Mouse (Mus musculus): ENCODE results near the gene Olfr521. TPM values are rescaled to one million over a fixed set of nuclear protein-coding genes. Genes with fewer than 3 reads are reported as not detected.
"Not testable (repeated sequence)": the region's sequence is repeated elsewhere in the genome, so short reads cannot be mapped to it uniquely, and the experiment has no call there.

Gene Olfr521
- polyA plus RNA-seq (2015; fragmentation: Nextera tagmentation; extraction: Ambion mirVana) = not detected in 2 replicates

DNA sequence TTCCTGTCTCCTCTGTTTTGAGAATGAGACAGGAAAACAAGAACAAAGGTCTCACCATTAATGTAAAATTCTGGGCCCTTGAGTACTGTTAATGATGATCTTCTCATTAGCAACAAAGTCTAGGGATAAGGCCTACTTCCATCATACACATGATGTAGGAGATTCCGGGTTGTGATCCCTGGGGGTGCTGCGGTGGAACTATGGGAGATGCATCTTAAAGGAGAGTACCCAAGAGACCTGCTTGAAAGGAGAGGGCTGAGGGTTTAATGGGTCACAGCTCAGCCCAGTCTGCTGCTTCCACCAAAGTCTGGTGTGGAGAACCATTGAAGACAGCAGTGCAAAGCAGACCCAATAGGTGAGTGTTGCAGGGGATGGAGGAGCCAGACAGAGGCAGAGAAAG, at the start of gene Olfr521:
Olfr521 (plus strand) TSS at position 301 of the 400 bp plus-strand sequence.
- no peaks in the 10 kb centered on the region for H3K27me3 ChIP-seq (replicated peaks)
- H3K9me3 ChIP-seq = peaks cover 25% of the 10 kb centered on the region
- no peak within 1 kb of the TSS for H3K4me3 ChIP-seq
- H3K27ac ChIP-seq (replicated peaks) = no peak within 1 kb of the TSS
- 84% methylated on average over 2 of the region's 2 CpGs for WGBS
- H3K36me3 ChIP-seq = no peaks in the 10 kb centered on the region
- H3K4me2 ChIP-seq = no peak within 1 kb of the TSS
- no peak for ATAC-seq (ENCODE audit: extremely low read depth, insufficient number of reproducible peaks, low FRiP score, low TSS enrichment)
- no peaks in the 10 kb centered on the region for H3K4me1 ChIP-seq
- no peak within 1 kb of the TSS for H3K9ac ChIP-seq

DNA sequence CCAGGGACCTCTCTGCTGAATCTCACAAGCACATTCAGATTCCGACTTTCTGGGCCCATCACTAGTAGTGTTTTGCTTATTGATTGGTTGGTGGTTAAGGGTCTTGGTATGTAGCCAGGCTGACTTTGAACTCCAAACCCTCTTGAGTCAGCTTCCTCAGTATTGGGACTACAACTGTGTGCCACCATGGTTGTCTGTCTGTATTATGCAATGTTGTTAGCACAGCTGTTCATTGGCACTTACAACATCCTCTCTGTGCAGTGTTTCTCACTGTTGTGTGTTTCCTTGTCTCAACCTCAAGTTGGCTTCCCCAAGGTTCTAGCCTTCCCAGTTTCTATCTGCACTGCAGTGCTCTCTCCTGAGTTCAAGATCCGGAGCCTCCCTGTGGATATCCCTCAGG, 46.8 kb upstream of the Olfr521 start:
- Histone ChIP-seq H3K27me3 (replicated peaks) (peaks cover 6% of the 10 kb centered on the region), H3K9ac (no peak overlapping the region), H3K9me3 (no peaks in the 10 kb centered on the region), H3K27ac (replicated peaks) (no peak overlapping the region), H3K36me3 (no peaks in the 10 kb centered on the region), H3K4me3 (no peak overlapping the region), H3K4me2 (no peak overlapping the region), H3K4me1 (no peaks in the 10 kb centered on the region)
- no peak for ATAC-seq (ENCODE audit: extremely low read depth, insufficient number of reproducible peaks, low FRiP score, low TSS enrichment)
- WGBS = 80% methylated on average over 2 of the region's 2 CpGs

DNA sequence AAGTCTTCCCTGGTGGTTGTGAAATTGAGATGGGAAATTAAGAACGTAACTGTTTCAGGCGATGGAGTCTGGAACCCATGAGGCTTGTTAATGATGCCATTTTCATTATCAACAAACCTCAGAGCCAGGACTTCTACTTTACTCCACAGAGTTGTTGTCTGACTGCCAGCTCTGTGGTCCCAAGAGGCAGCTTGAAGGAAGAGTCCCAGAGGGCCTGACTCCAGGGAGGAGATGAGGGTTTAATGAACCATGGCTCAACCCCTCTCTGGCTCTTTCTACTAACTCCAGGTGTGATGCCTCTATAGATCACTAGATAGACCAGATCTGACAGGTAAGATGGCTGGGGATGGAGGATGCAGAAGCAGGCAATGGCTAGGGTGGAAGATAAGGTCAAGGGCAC, 33.3 kb upstream of the Olfr521 start, which contains the start of gene Olfr520:
Olfr520 (plus strand) TSS at position 301 of the 400 bp plus-strand sequence.
- no peak within 1 kb of the TSS for H3K27ac ChIP-seq (replicated peaks)
- H3K4me1 ChIP-seq = peaks cover 6% of the 10 kb centered on the region; the same call in 1 of the 2 replicates
- no peaks in the 10 kb centered on the region for H3K27me3 ChIP-seq (replicated peaks)
- no peak within 1 kb of the TSS for H3K9ac ChIP-seq
- no peak within 1 kb of the TSS for H3K4me3 ChIP-seq
- peaks cover 7% of the 10 kb centered on the region; the same call in 1 of the 2 replicates for H3K9me3 ChIP-seq
- 88% methylated on average over 2 of the region's 2 CpGs for WGBS
- ATAC-seq (ENCODE audit: extremely low read depth, insufficient number of reproducible peaks, low FRiP score, low TSS enrichment) = no peak
- H3K36me3 ChIP-seq = no peaks in the 10 kb centered on the region
- no peak within 1 kb of the TSS for H3K4me2 ChIP-seq

- no peaks in the 10 kb centered on the region for H3K36me3 ChIP-seq
- H3K4me3 ChIP-seq = no peak overlapping the region
- H3K27me3 ChIP-seq (replicated peaks) = no peaks in the 10 kb centered on the region
- ATAC-seq (ENCODE audit: extremely low read depth, insufficient number of reproducible peaks, low FRiP score, low TSS enrichment) = no peak
- no peak overlapping the region for H3K4me2 ChIP-seq
- peaks cover 6% of the 10 kb centered on the region; the same call in 1 of the 2 replicates for H3K4me1 ChIP-seq
- 55% methylated on average over 2 of the region's 2 CpGs for WGBS
- no peak overlapping the region for H3K9ac ChIP-seq
- no peak overlapping the region for H3K27ac ChIP-seq (replicated peaks)
- H3K9me3 ChIP-seq = no peaks in the 10 kb centered on the region
These were observed 28.7 kb upstream of the Olfr521 start for GRCm38 (mm10) chr7:99734612-99735011.

DNA sequence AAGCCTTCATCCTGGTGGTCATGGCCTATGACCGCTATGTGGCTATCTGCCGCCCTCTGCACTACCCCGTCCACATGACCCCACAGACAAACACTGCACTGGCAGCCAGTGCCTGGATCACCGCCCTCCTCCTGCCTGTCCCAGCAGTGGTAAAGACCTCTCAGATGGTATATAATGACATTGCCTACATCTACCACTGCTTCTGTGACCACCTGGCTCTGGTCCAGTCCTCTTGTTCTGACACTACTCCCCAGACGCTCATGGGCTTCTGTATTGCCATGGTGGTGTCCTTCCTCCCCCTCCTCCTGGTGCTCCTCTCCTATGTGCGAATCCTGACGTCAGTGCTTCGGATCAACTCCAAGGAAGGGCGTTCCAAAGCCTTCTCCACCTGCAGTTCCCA, 27.8 kb upstream of the Olfr521 start:
- ATAC-seq (ENCODE audit: extremely low read depth, insufficient number of reproducible peaks, low FRiP score, low TSS enrichment); H3K4me1 ChIP-seq; H3K36me3 ChIP-seq; H3K4me2 ChIP-seq; H3K9me3 ChIP-seq; H3K4me3 ChIP-seq; H3K9ac ChIP-seq; H3K27ac ChIP-seq (replicated peaks); H3K27me3 ChIP-seq (replicated peaks): not testable (repeated sequence)
- WGBS = 93% methylated on average over 9 of the region's 9 CpGs

- no peaks in the 10 kb centered on the region for H3K36me3 ChIP-seq
- ATAC-seq (ENCODE audit: extremely low read depth, insufficient number of reproducible peaks, low FRiP score, low TSS enrichment) = no peak
- H3K9me3 ChIP-seq = no peaks in the 10 kb centered on the region
- H3K4me1 ChIP-seq = peaks cover 5% of the 10 kb centered on the region; the same call in 1 of the 2 replicates
- no peak overlapping the region for H3K27ac ChIP-seq (replicated peaks)
- no peak overlapping the region for H3K4me2 ChIP-seq
- H3K9ac ChIP-seq = no peak overlapping the region
- H3K4me3 ChIP-seq = no peak overlapping the region
- WGBS = 56% methylated on average over 9 of the region's 9 CpGs
- H3K27me3 ChIP-seq (replicated peaks) = no peaks in the 10 kb centered on the region
These were observed 24.0 kb upstream of the Olfr521 start for GRCm38 (mm10) chr7:99739276-99739675.

GRCm38 (mm10) chr7:99781385-99781784, 18.1 kb downstream of the Olfr521 start:
- H3K36me3 ChIP-seq = no peaks in the 10 kb centered on the region
- H3K9me3 ChIP-seq = no peaks in the 10 kb centered on the region
- 61% methylated on average over 5 of the region's 5 CpGs for WGBS
- no peak overlapping the region for H3K9ac ChIP-seq
- no peak for ATAC-seq (ENCODE audit: extremely low read depth, insufficient number of reproducible peaks, low FRiP score, low TSS enrichment)
- H3K27ac ChIP-seq (replicated peaks) = no peak overlapping the region
- no peak overlapping the region for H3K4me3 ChIP-seq
- no peaks in the 10 kb centered on the region for H3K4me1 ChIP-seq
- no peaks in the 10 kb centered on the region; the same call in 1 of the 2 replicates for H3K27me3 ChIP-seq (replicated peaks)
- H3K4me2 ChIP-seq = no peak overlapping the region

DNA sequence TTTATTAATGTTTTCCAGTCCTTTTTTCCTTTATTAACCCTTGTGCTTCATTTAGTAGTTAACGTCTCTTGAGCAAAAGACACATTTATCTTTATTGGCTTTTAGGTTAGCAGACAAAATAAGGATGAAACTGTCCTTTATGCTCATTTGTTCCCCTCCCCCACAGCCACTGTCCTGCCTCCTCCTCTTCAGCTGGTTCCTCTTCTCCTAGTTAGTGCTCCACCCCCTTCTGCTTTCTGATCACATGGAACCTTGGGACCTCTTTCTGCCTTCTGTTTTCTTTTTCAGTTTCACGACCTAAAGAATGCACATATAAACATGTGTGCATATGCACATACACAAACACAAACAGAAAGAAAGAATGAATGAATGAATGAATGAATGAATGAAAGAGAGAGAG, 18.6 kb downstream of the Olfr521 start:
- no peak overlapping the region for H3K9ac ChIP-seq
- no peak overlapping the region for H3K4me3 ChIP-seq
- ATAC-seq (ENCODE audit: extremely low read depth, insufficient number of reproducible peaks, low FRiP score, low TSS enrichment) = no peak
- no peaks in the 10 kb centered on the region for H3K36me3 ChIP-seq
- no peak overlapping the region for H3K27ac ChIP-seq (replicated peaks)
- WGBS = 81% methylated on average over 2 of the region's 2 CpGs
- H3K9me3 ChIP-seq = no peaks in the 10 kb centered on the region
- H3K4me2 ChIP-seq = no peak overlapping the region
- H3K4me1 ChIP-seq = no peaks in the 10 kb centered on the region
- no peaks in the 10 kb centered on the region; the same call in 1 of the 2 replicates for H3K27me3 ChIP-seq (replicated peaks)

- H3K9me3 ChIP-seq = no peaks in the 10 kb centered on the region
- ATAC-seq (ENCODE audit: extremely low read depth, insufficient number of reproducible peaks, low FRiP score, low TSS enrichment) = no peak
- no peaks in the 10 kb centered on the region for H3K36me3 ChIP-seq
- no peak overlapping the region for H3K9ac ChIP-seq
- no peaks in the 10 kb centered on the region; the same call in 1 of the 2 replicates for H3K27me3 ChIP-seq (replicated peaks)
- 80% methylated on average over 7 of the region's 7 CpGs for WGBS
- H3K27ac ChIP-seq (replicated peaks) = no peak overlapping the region
- H3K4me2 ChIP-seq = no peak overlapping the region
- H3K4me1 ChIP-seq = no peaks in the 10 kb centered on the region
- H3K4me3 ChIP-seq = no peak overlapping the region
These were observed 20.1 kb downstream of the Olfr521 start for GRCm38 (mm10) chr7:99783421-99783820.

DNA sequence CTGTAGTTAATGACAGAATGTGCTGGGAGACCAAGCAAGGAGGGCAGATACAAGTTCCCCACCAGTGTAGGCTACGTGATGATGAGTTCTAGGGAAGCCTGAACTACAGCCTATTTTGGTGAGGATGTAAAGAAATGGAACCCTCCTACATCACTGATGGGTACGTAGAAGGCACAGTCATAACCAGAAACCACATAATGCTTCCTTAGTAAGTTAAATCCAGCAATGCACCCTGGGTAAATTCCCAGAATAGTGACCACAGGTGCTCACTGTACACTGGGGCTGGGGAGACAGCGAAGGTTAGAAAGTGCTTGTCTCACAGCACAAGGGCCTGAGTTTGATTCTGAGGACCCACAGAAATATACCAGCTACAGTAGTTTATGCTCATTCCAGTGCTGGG, 22.2 kb downstream of the Olfr521 start:
- no peak overlapping the region for H3K27ac ChIP-seq (replicated peaks)
- H3K4me2 ChIP-seq = no peak overlapping the region
- ATAC-seq (ENCODE audit: extremely low read depth, insufficient number of reproducible peaks, low FRiP score, low TSS enrichment) = no peak
- H3K4me1 ChIP-seq = no peaks in the 10 kb centered on the region
- no peaks in the 10 kb centered on the region for H3K27me3 ChIP-seq (replicated peaks)
- H3K9me3 ChIP-seq = no peaks in the 10 kb centered on the region
- WGBS = 77% methylated on average over 3 of the region's 3 CpGs
- H3K4me3 ChIP-seq = no peak overlapping the region
- H3K36me3 ChIP-seq = no peaks in the 10 kb centered on the region
- H3K9ac ChIP-seq = no peak overlapping the region

- H3K9ac ChIP-seq = no peak overlapping the region
- no peak for ATAC-seq (ENCODE audit: extremely low read depth, insufficient number of reproducible peaks, low FRiP score, low TSS enrichment)
- no peaks in the 10 kb centered on the region for H3K4me1 ChIP-seq
- 79% methylated on average over 3 of the region's 3 CpGs for WGBS
- H3K27ac ChIP-seq (replicated peaks) = no peak overlapping the region
- H3K9me3 ChIP-seq = no peaks in the 10 kb centered on the region
- H3K4me3 ChIP-seq = no peak overlapping the region
- no peaks in the 10 kb centered on the region for H3K27me3 ChIP-seq (replicated peaks)
- no peak overlapping the region for H3K4me2 ChIP-seq
- H3K36me3 ChIP-seq = no peaks in the 10 kb centered on the region
These were observed 23.5 kb downstream of the Olfr521 start for GRCm38 (mm10) chr7:99786774-99787173.

- no peak for ATAC-seq (ENCODE audit: extremely low read depth, insufficient number of reproducible peaks, low FRiP score, low TSS enrichment)
- no peaks in the 10 kb centered on the region for H3K9me3 ChIP-seq
- H3K4me1 ChIP-seq = no peaks in the 10 kb centered on the region
- no peak overlapping the region for H3K4me2 ChIP-seq
- WGBS = 44% methylated on average over 2 of the region's 2 CpGs
- H3K4me3 ChIP-seq = no peak overlapping the region
- no peak overlapping the region for H3K9ac ChIP-seq
- no peak overlapping the region for H3K27ac ChIP-seq (replicated peaks)
- H3K27me3 ChIP-seq (replicated peaks) = no peaks in the 10 kb centered on the region
- no peaks in the 10 kb centered on the region for H3K36me3 ChIP-seq
These were observed 24.6 kb downstream of the Olfr521 start for GRCm38 (mm10) chr7:99787935-99788334.
